Mouse (Mus musculus) intestine, embryonic 16.5 days (tissue): ENCODE data around the gene Gm4969. TPM values are rescaled to one million over a fixed set of nuclear protein-coding genes. Genes with fewer than 3 reads are reported as not detected.
A peak's percentile ranks its signal among the peaks of the same experiment; 100 is the strongest.

Source experiments
- ATAC-seq: fragments of 200-750 bp; cut with Nextera tagmentation; 2 replicates; pipeline ENCODE4 v1.8.0; 2017; ENCODE audit warnings: moderate TSS enrichment, moderate library complexity
- H3K27ac ChIP-seq: fragments of 300-500 bp; sonication (generic); 2 replicates; pipeline ENCODE4 v1.5.1; 2014; ENCODE audit warnings: mild to moderate bottlenecking, low read length
- H3K27me3 ChIP-seq: fragments of 300-500 bp; sonication (generic); replicated peaks from 2 replicates; pipeline ENCODE4 v1.6.1; 2014; ENCODE audit warnings: low read length, control low read depth, mixed read lengths; ENCODE audit not compliant: control insufficient read depth, insufficient read depth
- H3K36me3 ChIP-seq: fragments of 300-500 bp; sonication (generic); 2 replicates; pipeline ENCODE4 v1.6.1; 2014; ENCODE audit warnings: low read length, control low read depth; ENCODE audit not compliant: control insufficient read depth, insufficient read depth
- H3K4me1 ChIP-seq: fragments of 300-500 bp; sonication (generic); 2 replicates; pipeline ENCODE4 v1.6.1; 2014; ENCODE audit warnings: low read length, control low read depth, mixed read lengths; ENCODE audit not compliant: control insufficient read depth, insufficient read depth
- H3K4me2 ChIP-seq: fragments of 300-500 bp; sonication (generic); 2 replicates; pipeline ENCODE4 v1.6.1; 2014; ENCODE audit warnings: low read depth, low read length, control low read depth
- H3K4me3 ChIP-seq: fragments of 300-500 bp; sonication (generic); 2 replicates; pipeline ENCODE4 v1.5.1; 2014; ENCODE audit warnings: mild to moderate bottlenecking, low read length
- H3K9ac ChIP-seq: fragments of 300-500 bp; sonication (generic); 2 replicates; pipeline ENCODE4 v1.6.1; 2014; ENCODE audit warnings: low read depth, low read length
- H3K9me3 ChIP-seq: fragments of 300-500 bp; sonication (generic); 2 replicates; pipeline ENCODE4 v1.6.1; 2016; ENCODE audit warnings: low read length, control low read depth; ENCODE audit not compliant: control insufficient read depth
- WGBS: fragments of 180-500 bp; shearing (Covaris S2); extraction: QIAGEN DNeasy Blood & Tissue Kit; methylation state at CpG from one replicate; pipeline ENCODE4 v1.1.7; 2014; 5-methylcytosine and 5-hydroxymethylcytosine counted together
- polyA plus RNA-seq: library from polyadenylated mRNA; unstranded; fragments of >200 nt; fragmentation: Nextera tagmentation; extraction: Ambion mirVana; gene quantifications from 2 replicates; pipeline ENCODE4 v1.2.1, GENCODE M21; 2015

The Gm4969 gene
- polyA plus RNA-seq, 1 experiment from 2014 or later, result 2.1 TPM

GRCm38 (mm10) chr7:19093174-19093521 is 25.0 kb downstream of the Gm4969 start:
- Histone ChIP-seq H3K9me3 (no peaks in the 10 kb centered on the region), H3K36me3 (peaks cover 2% of the 10 kb centered on the region; the same call in 1 of the 2 replicates), H3K4me3 (peak overlapping the region; percentile 78), H3K4me1 (peaks cover 44% of the 10 kb centered on the region), H3K27me3 (no peaks in the 10 kb centered on the region), H3K9ac (peak overlapping the region; percentile 68), H3K27ac (peak overlapping the region; percentile 96), H3K4me2 (peak overlapping the region; percentile 93)
- ATAC-seq, result peak; percentile 48
- 0% methylated on average over 11 of the region's 15 CpGs for WGBS

- WGBS, result 11% methylated on average over 38 of the region's 38 CpGs
- Histone ChIP-seq H3K27me3 (no peaks in the 10 kb centered on the region), H3K9me3 (no peaks in the 10 kb centered on the region), H3K9ac (peak overlapping the region; percentile 68), H3K4me3 (peak overlapping the region; percentile 78), H3K36me3 (peaks cover 5% of the 10 kb centered on the region; the same call in 1 of the 2 replicates), H3K27ac (peak overlapping the region; percentile 96), H3K4me2 (peak overlapping the region; percentile 93), H3K4me1 (peaks cover 39% of the 10 kb centered on the region)
- peak; percentile 19 for ATAC-seq
Measured at GRCm38 (mm10) chr7:19092381-19093173, 25.6 kb downstream of the Gm4969 start.

GRCm38 (mm10) chr7:19091913-19092312 is 26.3 kb downstream of the Gm4969 start:
- Histone ChIP-seq H3K27ac (peak overlapping the region; percentile 96; the same call in 1 of the 2 replicates), H3K36me3 (0 out of 2 replicates have a peak, but pooled peaks cover 5% of the 10 kb centered on the region), H3K4me1 (peaks cover 33% of the 10 kb centered on the region), H3K27me3 (no peaks in the 10 kb centered on the region), H3K4me2 (peak overlapping the region; percentile 93; the same call in 1 of the 2 replicates), H3K4me3 (no peak overlapping the region), H3K9ac (peak overlapping the region; percentile 68), H3K9me3 (no peaks in the 10 kb centered on the region)
- WGBS, result 54% methylated on average over 17 of the region's 17 CpGs
- ATAC-seq, result no peak

- H3K9ac ChIP-seq, result no peak overlapping the region
- no peaks in the 10 kb centered on the region for H3K27me3 ChIP-seq
- ATAC-seq, result no peak
- no peak overlapping the region for H3K4me2 ChIP-seq
- H3K36me3 ChIP-seq, result 0 out of 2 replicates have a peak, but pooled peaks cover 5% of the 10 kb centered on the region
- no peaks in the 10 kb centered on the region for H3K9me3 ChIP-seq
- no peak overlapping the region for H3K4me3 ChIP-seq
- peaks cover 50% of the 10 kb centered on the region for H3K4me1 ChIP-seq
- H3K27ac ChIP-seq, result no peak overlapping the region
- 44% methylated on average over 10 of the region's 10 CpGs for WGBS
Measured at GRCm38 (mm10) chr7:19088813-19089212, 29.4 kb downstream of the Gm4969 start.

GRCm38 (mm10) chr7:19086760-19087159 is 31.4 kb downstream of the Gm4969 start:
- Histone ChIP-seq H3K27me3 (no peaks in the 10 kb centered on the region), H3K4me3 (no peak overlapping the region), H3K9ac (no peak overlapping the region), H3K4me1 (peaks cover 52% of the 10 kb centered on the region), H3K36me3 (peaks cover 13% of the 10 kb centered on the region), H3K9me3 (no peaks in the 10 kb centered on the region), H3K27ac (no peak overlapping the region), H3K4me2 (no peak overlapping the region)
- no peak for ATAC-seq
- WGBS, result 69% methylated on average over 18 of the region's 18 CpGs

GRCm38 (mm10) chr7:19086042-19086441 is 32.1 kb downstream of the Gm4969 start:
- Histone ChIP-seq H3K4me3 (peak overlapping the region; percentile 50), H3K27ac (peak overlapping the region; percentile 69; the same call in 1 of the 2 replicates), H3K27me3 (no peaks in the 10 kb centered on the region), H3K36me3 (peaks cover 20% of the 10 kb centered on the region), H3K4me2 (peak overlapping the region; percentile 49), H3K4me1 (peaks cover 50% of the 10 kb centered on the region), H3K9ac (peak overlapping the region; percentile 73), H3K9me3 (no peaks in the 10 kb centered on the region)
- 14% methylated on average over 14 of the region's 14 CpGs for WGBS
- ATAC-seq, result peak; percentile 59

GRCm38 (mm10) chr7:19085495-19085894 is 32.7 kb downstream of the Gm4969 start:
- Histone ChIP-seq H3K9me3 (no peaks in the 10 kb centered on the region), H3K27ac (peak overlapping the region; percentile 69), H3K4me2 (peak overlapping the region; percentile 49), H3K36me3 (peaks cover 25% of the 10 kb centered on the region), H3K4me3 (peak overlapping the region; percentile 50), H3K4me1 (peaks cover 50% of the 10 kb centered on the region), H3K27me3 (no peaks in the 10 kb centered on the region), H3K9ac (peak overlapping the region; percentile 73)
- 9% methylated on average over 6 of the region's 6 CpGs for WGBS
- no peak for ATAC-seq

- Histone ChIP-seq H3K9me3 (no peaks in the 10 kb centered on the region), H3K9ac (peak overlapping the region; percentile 73), H3K27me3 (no peaks in the 10 kb centered on the region), H3K4me1 (peaks cover 50% of the 10 kb centered on the region), H3K4me3 (peak overlapping the region; percentile 50), H3K27ac (peak overlapping the region; percentile 69), H3K4me2 (peak overlapping the region; percentile 49), H3K36me3 (peaks cover 28% of the 10 kb centered on the region)
- no peak for ATAC-seq
- WGBS, result 32% methylated on average over 9 of the region's 9 CpGs
Measured at GRCm38 (mm10) chr7:19084921-19085473, 33.2 kb downstream of the Gm4969 start.

GRCm38 (mm10) chr7:19084277-19084771 is 33.8 kb downstream of the Gm4969 start:
- Histone ChIP-seq H3K9me3 (no peaks in the 10 kb centered on the region), H3K27ac (peak overlapping the region; percentile 61), H3K4me1 (peaks cover 50% of the 10 kb centered on the region), H3K4me3 (peak overlapping the region; percentile 50), H3K27me3 (no peaks in the 10 kb centered on the region), H3K36me3 (peaks cover 28% of the 10 kb centered on the region), H3K4me2 (peak overlapping the region; percentile 49), H3K9ac (peak overlapping the region; percentile 73)
- 49% methylated on average over 6 of the region's 6 CpGs for WGBS
- ATAC-seq, result peak; percentile 25
